Mouse (Mus musculus) hindbrain, embryonic 12.5 days (tissue): Measurements from ENCODE around the gene Clec4f. TPM values are rescaled to one million over a fixed set of nuclear protein-coding genes. Genes with fewer than 3 reads are reported as not detected.
"Not testable (repeated sequence)": the region's sequence is repeated elsewhere in the genome, so short reads cannot be mapped to it uniquely, and the experiment has no call there.

Source experiments
- ATAC-seq: fragments of 200-750 bp; cut with Nextera tagmentation; 2 replicates; pipeline ENCODE4 v1.8.0; 2017; ENCODE audit warnings: moderate TSS enrichment; ENCODE audit not compliant: low FRiP score
- H3K27ac ChIP-seq: fragments of 300-500 bp; sonication (generic); 2 replicates; pipeline ENCODE4 v1.5.1; 2016; ENCODE audit warnings: mild to moderate bottlenecking
- H3K27me3 ChIP-seq: fragments of 300-500 bp; sonication (generic); 2 replicates; pipeline ENCODE4 v1.6.1; 2016; ENCODE audit warnings: mild to moderate bottlenecking
- H3K36me3 ChIP-seq: fragments of 300-500 bp; sonication (generic); 2 replicates; pipeline ENCODE4 v1.6.1; 2016; ENCODE audit warnings: mild to moderate bottlenecking
- H3K4me1 ChIP-seq: fragments of 300-500 bp; sonication (generic); 2 replicates; pipeline ENCODE4 v1.6.1; 2016
- H3K4me2 ChIP-seq: fragments of 300-500 bp; sonication (generic); replicated peaks from 2 replicates; pipeline ENCODE4 v1.6.1; 2016; ENCODE audit warnings: mild to moderate bottlenecking
- H3K4me3 ChIP-seq: fragments of 300-500 bp; sonication (generic); 2 replicates; pipeline ENCODE4 v1.5.1; 2016; ENCODE audit warnings: mild to moderate bottlenecking
- H3K9ac ChIP-seq: fragments of 300-500 bp; sonication (generic); 2 replicates; pipeline ENCODE4 v1.6.1; 2016; ENCODE audit warnings: mild to moderate bottlenecking, moderate library complexity
- H3K9me3 ChIP-seq: fragments of 300-500 bp; sonication (generic); replicated peaks from 2 replicates; pipeline ENCODE4 v1.6.1; 2016; ENCODE audit warnings: mild to moderate bottlenecking
- WGBS: fragments of 180-500 bp; shearing (Covaris S2); methylation state at CpG from one replicate; pipeline ENCODE4 v1.1.7; 2016; 5-methylcytosine and 5-hydroxymethylcytosine counted together
- polyA plus RNA-seq: library from polyadenylated mRNA; unstranded; fragments of >200 nt; fragmentation: Nextera tagmentation; extraction: Ambion mirVana; gene quantifications from 2 replicates; pipeline ENCODE4 v1.2.1, GENCODE M21; 2016

Clec4f gene
- polyA plus RNA-seq, 1 experiment from 2014 or later, result not detected

DNA sequence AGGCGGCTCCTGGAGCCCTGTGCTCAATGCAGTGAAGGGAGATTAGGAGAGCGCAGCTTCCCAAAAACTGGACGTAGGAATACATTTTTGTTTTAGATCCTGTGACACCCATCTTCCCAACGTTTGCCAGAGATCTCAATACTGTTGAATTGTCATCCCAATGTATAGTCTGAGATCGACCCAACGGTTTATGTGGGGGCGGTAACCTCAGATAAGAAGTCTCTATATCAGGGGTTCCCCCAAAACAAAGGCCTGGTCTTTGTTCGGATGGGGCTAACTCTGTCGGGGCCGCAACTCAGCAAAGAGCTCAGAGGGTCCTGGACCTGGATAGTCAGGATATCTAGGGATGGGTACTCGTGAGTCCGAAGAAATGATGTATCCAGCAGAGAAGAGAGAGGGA is 37.0 kb upstream of the Clec4f start:
- Histone ChIP-seq H3K4me3 (no peak overlapping the region), H3K9ac (no peak overlapping the region), H3K27ac (no peak overlapping the region), H3K9me3 (no peaks in the 10 kb centered on the region), H3K4me2 (no peak overlapping the region), H3K27me3 (peaks cover 93% of the 10 kb centered on the region), H3K4me1 (no peaks in the 10 kb centered on the region), H3K36me3 (no peaks in the 10 kb centered on the region)
- no peak for ATAC-seq
- WGBS, result 2% methylated on average over 12 of the region's 12 CpGs

DNA sequence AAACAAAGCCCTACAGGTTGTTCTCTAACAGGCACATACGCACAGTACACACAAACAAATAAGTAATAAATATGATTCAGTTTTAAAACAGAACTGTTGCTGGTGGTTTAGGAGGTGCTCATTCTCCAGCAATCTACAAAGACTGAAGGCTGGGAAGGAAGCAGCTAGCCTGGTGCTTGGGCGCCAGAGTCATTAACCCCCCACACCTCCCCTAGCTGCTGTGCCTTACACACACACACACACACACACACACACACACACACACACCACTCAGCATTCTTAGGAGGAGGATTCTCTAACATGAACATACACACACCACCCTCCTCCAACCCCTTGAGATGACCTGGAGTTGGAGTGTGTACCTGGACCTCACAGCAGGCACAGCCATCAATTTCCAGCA is 34.9 kb upstream of the Clec4f start:
- ATAC-seq, result no peak
- 53% methylated on average over 2 of the region's 2 CpGs for WGBS
- Histone ChIP-seq H3K27ac (no peak overlapping the region), H3K27me3 (peaks cover 82% of the 10 kb centered on the region), H3K4me1 (no peaks in the 10 kb centered on the region), H3K9ac (no peak overlapping the region), H3K9me3 (no peaks in the 10 kb centered on the region), H3K36me3 (no peaks in the 10 kb centered on the region), H3K4me2 (no peak overlapping the region), H3K4me3 (no peak overlapping the region)

- ATAC-seq, result no peak
- WGBS, result 32% methylated on average over 4 of the region's 5 CpGs
- Histone ChIP-seq H3K4me1 (no peaks in the 10 kb centered on the region), H3K36me3 (no peaks in the 10 kb centered on the region), H3K9me3 (no peaks in the 10 kb centered on the region), H3K9ac (no peak overlapping the region), H3K27ac (no peak overlapping the region), H3K4me2 (no peak overlapping the region), H3K4me3 (no peak overlapping the region), H3K27me3 (peaks cover 82% of the 10 kb centered on the region)
Measured at GRCm38 (mm10) chr6:83690277-83690676, 34.3 kb upstream of the Clec4f start.

DNA sequence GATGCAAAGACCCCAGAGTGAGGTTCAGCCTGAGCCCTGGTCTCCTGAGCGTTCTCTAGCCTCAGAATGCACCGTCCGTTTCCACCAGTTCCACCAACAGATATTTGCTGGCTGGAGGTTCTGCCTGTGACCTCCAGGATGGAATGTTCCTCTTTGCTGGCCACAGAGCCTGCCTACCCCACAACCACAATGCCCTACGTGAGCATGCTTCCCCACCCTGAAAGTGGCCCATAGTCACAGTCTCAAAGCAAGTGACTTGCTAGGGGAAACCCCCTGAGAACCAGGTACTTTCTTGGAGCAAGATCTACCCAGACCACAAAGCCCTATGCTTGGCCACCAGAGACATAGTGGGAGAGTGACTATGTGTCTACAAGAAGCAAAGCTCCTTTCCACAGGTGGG is 33.4 kb upstream of the Clec4f start:
- H3K9me3 ChIP-seq, result no peaks in the 10 kb centered on the region
- 73% methylated on average over 4 of the region's 4 CpGs for WGBS
- H3K27ac ChIP-seq, result no peak overlapping the region
- no peak overlapping the region for H3K9ac ChIP-seq
- no peaks in the 10 kb centered on the region for H3K4me1 ChIP-seq
- H3K4me3 ChIP-seq, result no peak overlapping the region
- H3K4me2 ChIP-seq, result no peak overlapping the region
- H3K27me3 ChIP-seq, result peaks cover 80% of the 10 kb centered on the region
- no peaks in the 10 kb centered on the region for H3K36me3 ChIP-seq
- ATAC-seq, result no peak

DNA sequence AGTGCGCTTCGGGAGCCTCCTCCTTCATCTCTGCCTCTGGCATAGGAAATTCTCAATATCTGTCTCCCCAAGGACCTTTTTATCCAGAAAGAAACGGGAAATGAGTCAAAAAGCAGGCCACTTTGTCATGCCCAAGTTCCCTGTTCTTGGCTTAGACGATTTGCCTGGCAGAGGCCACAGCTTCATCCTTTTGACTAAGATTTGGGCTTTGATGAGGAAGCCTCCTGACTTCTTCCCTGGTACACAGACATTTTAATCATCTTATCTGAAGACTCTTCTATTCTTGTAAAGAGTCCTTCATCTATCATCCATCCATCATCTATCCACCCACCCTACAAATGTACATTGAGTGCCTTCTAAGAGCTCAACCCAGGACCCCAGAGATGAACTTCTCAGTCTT is 21.8 kb upstream of the Clec4f start, which contains the start of gene Cd207:
TSS of gene Cd207 (minus strand) at position 101 of the 400 bp plus-strand sequence.
- H3K9me3 ChIP-seq, result no peaks in the 10 kb centered on the region
- ATAC-seq, result no peak
- no peak within 1 kb of the TSS for H3K4me3 ChIP-seq
- H3K27me3 ChIP-seq, result peaks cover 9% of the 10 kb centered on the region
- H3K27ac ChIP-seq, result no peak within 1 kb of the TSS
- H3K4me1 ChIP-seq, result no peaks in the 10 kb centered on the region
- 77% methylated on average over 4 of the region's 4 CpGs for WGBS
- no peak within 1 kb of the TSS for H3K4me2 ChIP-seq
- H3K36me3 ChIP-seq, result no peaks in the 10 kb centered on the region
- H3K9ac ChIP-seq, result no peak within 1 kb of the TSS

DNA sequence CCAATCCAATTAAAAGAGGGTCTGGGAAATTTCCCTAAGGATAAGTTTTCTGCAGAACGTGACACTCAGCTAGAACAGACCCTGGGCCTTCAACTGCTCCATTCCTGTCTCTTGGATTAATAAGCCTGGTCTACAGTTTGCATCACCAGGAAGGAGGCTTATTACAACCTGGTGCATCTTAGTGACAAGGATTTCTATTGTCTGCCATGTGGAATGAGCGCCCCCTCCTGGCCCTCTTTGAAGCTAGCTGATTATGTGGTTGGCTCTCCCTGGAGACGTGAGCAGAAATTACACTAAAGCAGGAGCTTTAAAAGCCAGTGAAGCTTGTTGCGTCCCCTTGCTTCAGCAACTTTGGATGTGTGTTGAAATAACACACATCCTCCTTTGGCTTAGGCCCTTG is 17.4 kb upstream of the Clec4f start:
- Histone ChIP-seq H3K9ac (no peak overlapping the region), H3K9me3 (no peaks in the 10 kb centered on the region), H3K36me3 (no peaks in the 10 kb centered on the region), H3K4me2 (no peak overlapping the region), H3K27ac (no peak overlapping the region), H3K4me3 (no peak overlapping the region), H3K4me1 (no peaks in the 10 kb centered on the region), H3K27me3 (peaks cover 5% of the 10 kb centered on the region)
- WGBS, result 6% methylated on average over 4 of the region's 4 CpGs
- no peak for ATAC-seq

DNA sequence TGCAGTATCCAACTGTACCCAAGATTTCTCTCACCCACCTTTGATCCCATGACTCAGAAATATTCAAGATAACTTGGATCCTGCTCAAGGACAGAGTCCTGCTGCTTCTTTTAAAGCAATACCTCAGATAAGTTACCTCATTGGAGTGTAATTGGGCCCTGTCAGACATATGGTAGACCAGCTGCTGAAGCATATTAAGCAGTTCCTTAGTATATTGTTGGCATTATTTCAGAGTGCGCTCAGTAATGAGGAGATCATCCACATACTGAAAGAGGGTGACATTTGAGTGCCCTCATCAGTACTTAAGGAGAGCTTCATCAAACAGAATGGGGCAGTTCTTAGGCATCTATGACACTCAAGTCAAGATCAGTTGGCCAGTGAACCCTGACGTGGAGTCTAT is 9.0 kb upstream of the Clec4f start:
- no peaks in the 10 kb centered on the region for H3K36me3 ChIP-seq
- WGBS, result 89% methylated on average over 2 of the region's 2 CpGs
- no peaks in the 10 kb centered on the region for H3K4me1 ChIP-seq
- H3K4me2 ChIP-seq, result no peak overlapping the region
- H3K9me3 ChIP-seq, result no peaks in the 10 kb centered on the region
- no peak overlapping the region for H3K27ac ChIP-seq
- no peaks in the 10 kb centered on the region for H3K27me3 ChIP-seq
- H3K4me3 ChIP-seq, result no peak overlapping the region
- ATAC-seq, result no peak
- no peak overlapping the region for H3K9ac ChIP-seq

DNA sequence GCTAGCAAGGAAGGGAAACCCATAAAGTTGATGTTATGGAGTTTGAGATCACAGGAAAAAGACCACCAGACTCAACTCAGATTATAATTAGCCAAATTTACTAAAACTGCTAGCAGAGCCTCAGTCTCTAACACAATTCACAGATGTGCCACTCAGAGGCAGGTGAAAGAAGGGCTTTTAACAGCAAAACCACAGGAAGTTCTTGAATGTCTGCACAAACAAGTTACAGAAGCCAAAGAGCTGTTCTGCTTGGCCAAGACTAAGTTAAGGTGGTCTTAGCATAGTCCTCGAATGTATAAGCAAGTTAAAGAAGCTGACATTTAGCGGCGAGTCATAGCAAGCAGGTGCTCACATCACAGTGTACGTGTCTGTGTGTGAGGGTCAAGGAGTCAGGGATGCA is 4.8 kb upstream of the Clec4f start:
- Histone ChIP-seq H3K27ac (no peak overlapping the region), H3K27me3 (no peaks in the 10 kb centered on the region), H3K36me3 (no peaks in the 10 kb centered on the region), H3K4me1 (no peaks in the 10 kb centered on the region), H3K9me3 (no peaks in the 10 kb centered on the region), H3K4me2 (no peak overlapping the region), H3K4me3 (no peak overlapping the region), H3K9ac (no peak overlapping the region)
- 79% methylated on average over 4 of the region's 4 CpGs for WGBS
- ATAC-seq, result no peak

- no peak overlapping the region for H3K27ac ChIP-seq
- 95% methylated on average over 10 of the region's 10 CpGs for WGBS
Measured at GRCm38 (mm10) chr6:83646715-83647114, 9.3 kb downstream of the Clec4f start.

GRCm38 (mm10) chr6:83635329-83635728 is 20.7 kb downstream of the Clec4f start:
- 86% methylated on average over 1 of the region's 1 CpGs for WGBS
- Histone ChIP-seq H3K9ac (no peak overlapping the region), H3K27me3 (no peaks in the 10 kb centered on the region), H3K4me1 (no peaks in the 10 kb centered on the region), H3K27ac (no peak overlapping the region), H3K4me3 (no peak overlapping the region), H3K36me3 (no peaks in the 10 kb centered on the region), H3K9me3 (no peaks in the 10 kb centered on the region), H3K4me2 (no peak overlapping the region)
- no peak for ATAC-seq

More at GRCm38 (mm10) chr6:83646715-83647114, 9.3 kb downstream of the Clec4f start:
- H3K27me3 ChIP-seq, result no peaks in the 10 kb centered on the region
- H3K4me2 ChIP-seq, result no peak overlapping the region
- H3K9ac ChIP-seq, result no peak overlapping the region
- H3K4me1 ChIP-seq, result no peaks in the 10 kb centered on the region
- H3K4me3 ChIP-seq, result no peak overlapping the region
- H3K9me3 ChIP-seq, result no peaks in the 10 kb centered on the region
- no peak for ATAC-seq
- H3K36me3 ChIP-seq, result no peaks in the 10 kb centered on the region

DNA sequence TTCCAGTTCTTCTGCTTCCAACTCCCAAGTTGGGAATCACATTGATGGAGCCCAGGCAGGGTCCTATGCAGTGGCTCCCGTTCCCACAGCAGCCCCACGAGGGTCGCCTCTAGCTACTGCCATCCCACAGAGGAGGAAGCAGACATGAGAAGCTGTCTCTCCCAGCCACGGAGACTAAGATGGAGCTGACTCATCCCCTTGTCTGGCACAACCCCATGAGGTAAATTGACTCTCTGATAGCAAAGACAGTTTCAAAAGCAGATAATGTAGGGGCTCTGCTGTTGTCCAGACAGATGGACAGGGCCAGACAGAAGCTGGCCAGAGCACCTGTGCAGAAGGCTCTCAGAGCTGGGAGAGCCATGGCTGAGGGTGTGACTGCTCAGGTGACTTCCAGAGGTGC is 21.4 kb downstream of the Clec4f start:
- not testable (repeated sequence) for H3K9ac ChIP-seq, H3K4me2 ChIP-seq, H3K4me3 ChIP-seq, H3K9me3 ChIP-seq, H3K36me3 ChIP-seq, H3K27ac ChIP-seq, H3K27me3 ChIP-seq, H3K4me1 ChIP-seq, ATAC-seq
- WGBS, result 89% methylated on average over 4 of the region's 4 CpGs

DNA sequence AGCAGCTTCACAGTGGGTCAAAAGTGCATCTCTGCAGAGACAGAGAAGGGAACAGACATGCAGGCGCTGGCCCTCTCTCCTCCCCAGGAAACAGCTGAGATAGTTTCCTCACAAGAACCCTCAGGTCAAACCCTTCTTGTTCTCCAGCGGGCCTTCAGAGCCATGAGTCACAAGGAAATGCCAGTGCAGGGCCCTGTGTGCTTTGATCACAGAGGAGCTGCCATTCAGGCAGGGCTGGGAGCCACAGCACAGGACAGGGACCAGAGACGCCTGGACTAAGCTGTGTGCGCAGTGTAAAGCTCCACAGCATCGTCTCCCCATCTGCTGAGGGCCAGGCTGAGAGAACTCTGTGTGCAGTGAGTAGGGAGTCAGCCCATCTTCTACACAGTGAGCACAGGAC is 21.9 kb downstream of the Clec4f start:
- H3K4me3 ChIP-seq, H3K4me2 ChIP-seq, H3K9ac ChIP-seq, H3K27me3 ChIP-seq, ATAC-seq, H3K4me1 ChIP-seq, H3K27ac ChIP-seq, H3K9me3 ChIP-seq, H3K36me3 ChIP-seq: not testable (repeated sequence)
- WGBS, result 56% methylated on average over 5 of the region's 5 CpGs

DNA sequence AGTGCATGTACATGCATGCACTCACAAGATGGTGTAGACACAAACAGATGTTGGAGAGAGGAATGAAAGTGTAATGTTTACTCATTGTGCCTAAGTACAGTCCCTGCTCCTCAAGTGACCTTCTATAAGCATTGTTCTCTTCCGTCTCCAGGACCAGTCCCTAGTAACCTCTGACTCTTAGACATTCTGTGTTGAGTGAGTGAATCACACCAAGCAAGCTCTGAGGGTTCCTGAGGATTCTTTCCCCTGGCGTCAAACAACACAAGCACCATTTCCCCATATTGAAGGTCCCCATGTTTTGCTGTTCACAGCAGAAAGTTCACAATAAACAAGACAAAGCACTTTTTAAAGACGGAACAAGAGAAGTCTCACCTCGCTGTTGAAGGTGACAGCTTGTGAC is 24.2 kb downstream of the Clec4f start:
- Histone ChIP-seq H3K4me3 (no peak overlapping the region), H3K36me3 (no peaks in the 10 kb centered on the region), H3K27ac (no peak overlapping the region), H3K9me3 (no peaks in the 10 kb centered on the region), H3K9ac (no peak overlapping the region), H3K4me2 (no peak overlapping the region), H3K27me3 (no peaks in the 10 kb centered on the region), H3K4me1 (no peaks in the 10 kb centered on the region)
- 80% methylated on average over 4 of the region's 4 CpGs for WGBS
- ATAC-seq, result no peak

DNA sequence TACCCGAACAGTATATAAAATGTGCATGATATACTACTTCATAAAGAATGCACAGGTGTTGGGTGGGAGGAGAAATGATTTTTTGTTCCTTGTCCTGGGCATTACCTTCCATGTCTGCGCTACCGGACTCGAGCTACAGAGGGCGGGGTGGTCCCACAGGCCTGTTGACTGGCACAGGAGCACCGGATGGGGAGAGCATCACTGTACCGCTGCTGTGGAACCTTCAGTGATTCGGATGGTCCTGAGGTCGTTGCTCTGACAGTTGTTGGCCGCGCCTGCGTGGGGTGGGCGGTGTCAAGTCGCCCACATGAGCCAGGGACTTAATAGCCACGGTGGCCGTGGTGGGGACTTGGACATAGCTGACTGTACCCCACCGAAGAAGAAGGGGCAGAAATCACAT is 29.2 kb downstream of the Clec4f start:
- no peaks in the 10 kb centered on the region for H3K9me3 ChIP-seq
- no peak overlapping the region for H3K4me2 ChIP-seq
- H3K9ac ChIP-seq, result no peak overlapping the region
- H3K36me3 ChIP-seq, result no peaks in the 10 kb centered on the region
- 76% methylated on average over 17 of the region's 17 CpGs for WGBS
- no peaks in the 10 kb centered on the region for H3K27me3 ChIP-seq
- no peaks in the 10 kb centered on the region for H3K4me1 ChIP-seq
- H3K4me3 ChIP-seq, result no peak overlapping the region
- no peak for ATAC-seq
- H3K27ac ChIP-seq, result no peak overlapping the region
